Mouse (Mus musculus): ENCODE data around the gene Haao. TPM values are rescaled to one million over a fixed set of nuclear protein-coding genes. Genes with fewer than 3 reads are reported as not detected.

Gene Haao
- polyA plus RNA-seq, 1 experiment from 2014 or later: 0.10 TPM

- Histone ChIP-seq H3K4me3 (no peak overlapping the region), H3K9me3 (no peaks in the 10 kb centered on the region), H3K9ac (no peak overlapping the region), H3K36me3 (no peaks in the 10 kb centered on the region), H3K4me2 (no peak overlapping the region), H3K27ac (replicated peaks) (no peak overlapping the region), H3K27me3 (no peaks in the 10 kb centered on the region), H3K4me1 (replicated peaks) (no peaks in the 10 kb centered on the region)
- 81% methylated on average over 3 of the region's 3 CpGs for WGBS
- ATAC-seq (ENCODE audit: low FRiP score, low read depth): no peak
These were observed 18.4 kb downstream of the Haao start for GRCm38 (mm10) chr17:83829356-83829755.

- Histone ChIP-seq H3K4me2 (no peak overlapping the region), H3K36me3 (no peaks in the 10 kb centered on the region), H3K27me3 (no peaks in the 10 kb centered on the region), H3K4me3 (no peak overlapping the region), H3K27ac (replicated peaks) (no peak overlapping the region), H3K9me3 (no peaks in the 10 kb centered on the region), H3K4me1 (replicated peaks) (peaks cover 14% of the 10 kb centered on the region), H3K9ac (no peak overlapping the region)
- 86% methylated on average over 7 of the region's 7 CpGs for WGBS
- no peak for ATAC-seq (ENCODE audit: low FRiP score, low read depth)
These were observed 23.9 kb downstream of the Haao start for GRCm38 (mm10) chr17:83823835-83824234.

- Histone ChIP-seq H3K27ac (replicated peaks) (no peak overlapping the region), H3K9ac (no peak overlapping the region), H3K36me3 (no peaks in the 10 kb centered on the region), H3K9me3 (no peaks in the 10 kb centered on the region), H3K4me2 (no peak overlapping the region), H3K4me3 (no peak overlapping the region), H3K27me3 (no peaks in the 10 kb centered on the region), H3K4me1 (replicated peaks) (peaks cover 14% of the 10 kb centered on the region)
- ATAC-seq (ENCODE audit: low FRiP score, low read depth): no peak
- WGBS: 97% methylated on average over 3 of the region's 3 CpGs
These were observed 25.9 kb downstream of the Haao start for GRCm38 (mm10) chr17:83821876-83822275.

- WGBS: 44% methylated on average over 5 of the region's 5 CpGs
- Histone ChIP-seq H3K4me3 (no peak overlapping the region), H3K27ac (replicated peaks) (0 out of 2 replicates have a peak overlapping the region, but pooled peaks have one; percentile 18), H3K4me1 (replicated peaks) (peaks cover 14% of the 10 kb centered on the region), H3K4me2 (no peak overlapping the region), H3K9me3 (no peaks in the 10 kb centered on the region), H3K27me3 (no peaks in the 10 kb centered on the region), H3K9ac (no peak overlapping the region), H3K36me3 (no peaks in the 10 kb centered on the region)
- ATAC-seq (ENCODE audit: low FRiP score, low read depth): peak; percentile 55
These were observed 27.1 kb downstream of the Haao start for GRCm38 (mm10) chr17:83820701-83821100.

GRCm38 (mm10) chr17:83819503-83819902 lies 28.3 kb downstream of the Haao start:
- no peak for ATAC-seq (ENCODE audit: low FRiP score, low read depth)
- Histone ChIP-seq H3K4me3 (no peak overlapping the region), H3K9ac (no peak overlapping the region), H3K36me3 (no peaks in the 10 kb centered on the region), H3K4me2 (no peak overlapping the region), H3K4me1 (replicated peaks) (peaks cover 14% of the 10 kb centered on the region), H3K27me3 (no peaks in the 10 kb centered on the region), H3K9me3 (no peaks in the 10 kb centered on the region), H3K27ac (replicated peaks) (no peak overlapping the region)
- WGBS: 68% methylated on average over 8 of the region's 8 CpGs

GRCm38 (mm10) chr17:83816996-83817395 lies 30.8 kb downstream of the Haao start:
- Histone ChIP-seq H3K36me3 (no peaks in the 10 kb centered on the region), H3K4me1 (replicated peaks) (peaks cover 17% of the 10 kb centered on the region), H3K4me2 (no peak overlapping the region), H3K9ac (no peak overlapping the region), H3K9me3 (no peaks in the 10 kb centered on the region), H3K4me3 (no peak overlapping the region), H3K27ac (replicated peaks) (no peak overlapping the region), H3K27me3 (no peaks in the 10 kb centered on the region)
- WGBS: 90% methylated on average over 7 of the region's 7 CpGs
- ATAC-seq (ENCODE audit: low FRiP score, low read depth): no peak

GRCm38 (mm10) chr17:83813050-83813449 lies 34.7 kb downstream of the Haao start:
- no peak overlapping the region for H3K4me3 ChIP-seq
- H3K27me3 ChIP-seq: no peaks in the 10 kb centered on the region
- H3K36me3 ChIP-seq: peaks cover 5% of the 10 kb centered on the region; the same call in 1 of the 2 replicates
- ATAC-seq (ENCODE audit: low FRiP score, low read depth): no peak
- H3K9me3 ChIP-seq: no peaks in the 10 kb centered on the region
- H3K4me1 ChIP-seq (replicated peaks): 0 out of 2 replicates have a peak, but pooled peaks cover 2% of the 10 kb centered on the region
- H3K9ac ChIP-seq: no peak overlapping the region
- no peak overlapping the region for H3K4me2 ChIP-seq
- no peak overlapping the region for H3K27ac ChIP-seq (replicated peaks)
- WGBS: 88% methylated on average over 4 of the region's 4 CpGs

GRCm38 (mm10) chr17:83812200-83812944 lies 35.4 kb downstream of the Haao start:
- Histone ChIP-seq H3K9me3 (no peaks in the 10 kb centered on the region), H3K4me2 (no peak overlapping the region), H3K27ac (replicated peaks) (no peak overlapping the region), H3K36me3 (peaks cover 6% of the 10 kb centered on the region; the same call in 1 of the 2 replicates), H3K4me1 (replicated peaks) (0 out of 2 replicates have a peak, but pooled peaks cover 2% of the 10 kb centered on the region), H3K4me3 (no peak overlapping the region), H3K27me3 (no peaks in the 10 kb centered on the region), H3K9ac (no peak overlapping the region)
- 76% methylated on average over 17 of the region's 17 CpGs for WGBS
- peak; percentile 77 for ATAC-seq (ENCODE audit: low FRiP score, low read depth)

- Histone ChIP-seq H3K9me3 (no peaks in the 10 kb centered on the region), H3K27me3 (no peaks in the 10 kb centered on the region), H3K4me1 (replicated peaks) (0 out of 2 replicates have a peak, but pooled peaks cover 2% of the 10 kb centered on the region), H3K4me3 (no peak overlapping the region), H3K9ac (no peak overlapping the region), H3K4me2 (no peak overlapping the region), H3K27ac (replicated peaks) (no peak overlapping the region), H3K36me3 (peaks cover 13% of the 10 kb centered on the region; the same call in 1 of the 2 replicates)
- no peak for ATAC-seq (ENCODE audit: low FRiP score, low read depth)
- WGBS: 89% methylated on average over 5 of the region's 5 CpGs
These were observed 37.5 kb downstream of the Haao start for GRCm38 (mm10) chr17:83810285-83810684.

GRCm38 (mm10) chr17:83809197-83809829 lies 38.5 kb downstream of the Haao start:
- Histone ChIP-seq H3K36me3 (peaks cover 13% of the 10 kb centered on the region; the same call in 1 of the 2 replicates), H3K27me3 (no peaks in the 10 kb centered on the region), H3K9me3 (no peaks in the 10 kb centered on the region), H3K4me1 (replicated peaks) (0 out of 2 replicates have a peak, but pooled peaks cover 2% of the 10 kb centered on the region), H3K4me2 (no peak overlapping the region), H3K9ac (no peak overlapping the region), H3K27ac (replicated peaks) (no peak overlapping the region), H3K4me3 (no peak overlapping the region)
- whole genome bisulfite sequencing: 92% methylated on average over 17 of the region's 17 CpGs
- ATAC-seq (ENCODE audit: low FRiP score, low read depth): no peak

GRCm38 (mm10) chr17:83808476-83809098 lies 39.2 kb downstream of the Haao start:
- no peak for ATAC-seq (ENCODE audit: low FRiP score, low read depth)
- H3K9ac ChIP-seq: no peak overlapping the region
- no peak overlapping the region for H3K4me3 ChIP-seq
- H3K9me3 ChIP-seq: no peaks in the 10 kb centered on the region
- no peak overlapping the region for H3K27ac ChIP-seq (replicated peaks)
- H3K4me2 ChIP-seq: no peak overlapping the region
- H3K27me3 ChIP-seq: no peaks in the 10 kb centered on the region
- WGBS: 88% methylated on average over 12 of the region's 12 CpGs
- 0 out of 2 replicates have a peak, but pooled peaks cover 2% of the 10 kb centered on the region for H3K4me1 ChIP-seq (replicated peaks)
- H3K36me3 ChIP-seq: peaks cover 13% of the 10 kb centered on the region; the same call in 1 of the 2 replicates

All from hindbrain, embryonic 15.5 days (tissue).